Mouse (Mus musculus): ENCODE measurements at regions not wholly inside any gene's neighbourhood (a gene's known extent, or its start where the extent isn't known, plus 50 kb on each side); places are given as distances from the start of the nearest gene placed in this dataset.

- Histone ChIP-seq H3K27me3 (replicated peaks; ENCODE audit: control insufficient read depth, insufficient read depth, low read length) (no peaks in the 10 kb centered on the region), H3K27ac (ENCODE audit: low read depth) (no peak overlapping the region), H3K9me3 (ENCODE audit: control insufficient read depth, low read length) (no peaks in the 10 kb centered on the region), H3K36me3 (ENCODE audit: control insufficient read depth, insufficient read depth, low read length) (no peaks in the 10 kb centered on the region), H3K4me1 (replicated peaks; ENCODE audit: control insufficient read depth, insufficient read depth, low read length) (peaks cover 16% of the 10 kb centered on the region; the same call in 1 of the 2 replicates), H3K9ac (ENCODE audit: low read length) (no peak overlapping the region), H3K4me3 (ENCODE audit: low read depth, low read length) (no peak overlapping the region), H3K4me2 (ENCODE audit: low read length) (no peak overlapping the region)
- DNase-seq (ENCODE audit: low spot score) (no peak), ATAC-seq (replicated peaks; ENCODE audit: low FRiP score, low TSS enrichment, low read depth) (no peak)
- 97% methylated on average over 1 of the region's 1 CpGs for WGBS
Observed at GRCm38 (mm10) chr11:22626407-22626806, 114.5 kb downstream of the Tmem17 start.

GRCm38 (mm10) chr11:22628497-22628896 is 116.6 kb downstream of the Tmem17 start:
- no peak overlapping the region for H3K4me3 ChIP-seq (ENCODE audit: low read depth, low read length)
- H3K4me1 ChIP-seq (replicated peaks; ENCODE audit: control insufficient read depth, insufficient read depth, low read length), result peaks cover 16% of the 10 kb centered on the region; the same call in 1 of the 2 replicates
- no peak overlapping the region for H3K9ac ChIP-seq (ENCODE audit: low read length)
- no peak overlapping the region for H3K4me2 ChIP-seq (ENCODE audit: low read length)
- H3K9me3 ChIP-seq (ENCODE audit: control insufficient read depth, low read length), result no peaks in the 10 kb centered on the region
- no peaks in the 10 kb centered on the region for H3K27me3 ChIP-seq (replicated peaks; ENCODE audit: control insufficient read depth, insufficient read depth, low read length)
- DNase-seq (ENCODE audit: low spot score), result no peak
- 63% methylated on average over 5 of the region's 5 CpGs for WGBS
- no peak for ATAC-seq (replicated peaks; ENCODE audit: low FRiP score, low TSS enrichment, low read depth)
- H3K27ac ChIP-seq (ENCODE audit: low read depth), result peak overlapping the region; percentile 87
- no peaks in the 10 kb centered on the region for H3K36me3 ChIP-seq (ENCODE audit: control insufficient read depth, insufficient read depth, low read length)

GRCm38 (mm10) chr11:22628979-22629378 is 117.1 kb downstream of the Tmem17 start:
- Histone ChIP-seq H3K4me3 (ENCODE audit: low read depth, low read length) (no peak overlapping the region), H3K4me1 (replicated peaks; ENCODE audit: control insufficient read depth, insufficient read depth, low read length) (peaks cover 16% of the 10 kb centered on the region; the same call in 1 of the 2 replicates), H3K4me2 (ENCODE audit: low read length) (no peak overlapping the region; the same call in 1 of the 2 replicates), H3K9me3 (ENCODE audit: control insufficient read depth, low read length) (no peaks in the 10 kb centered on the region), H3K9ac (ENCODE audit: low read length) (no peak overlapping the region), H3K27ac (ENCODE audit: low read depth) (peak overlapping the region; percentile 87), H3K36me3 (ENCODE audit: control insufficient read depth, insufficient read depth, low read length) (no peaks in the 10 kb centered on the region), H3K27me3 (replicated peaks; ENCODE audit: control insufficient read depth, insufficient read depth, low read length) (no peaks in the 10 kb centered on the region)
- ATAC-seq (replicated peaks; ENCODE audit: low FRiP score, low TSS enrichment, low read depth), result no peak
- no peak for DNase-seq (ENCODE audit: low spot score)
- 57% methylated on average over 5 of the region's 5 CpGs for WGBS

- peak overlapping the region; percentile 87 for H3K27ac ChIP-seq (ENCODE audit: low read depth)
- no peaks in the 10 kb centered on the region for H3K27me3 ChIP-seq (replicated peaks; ENCODE audit: control insufficient read depth, insufficient read depth, low read length)
- DNase-seq (ENCODE audit: low spot score) (peak; percentile 81), ATAC-seq (replicated peaks; ENCODE audit: low FRiP score, low TSS enrichment, low read depth) (0 out of 2 replicates have a peak, but pooled peaks have one; percentile 22)
- H3K36me3 ChIP-seq (ENCODE audit: control insufficient read depth, insufficient read depth, low read length), result no peaks in the 10 kb centered on the region
- H3K9ac ChIP-seq (ENCODE audit: low read length), result peak overlapping the region; percentile 35
- H3K4me1 ChIP-seq (replicated peaks; ENCODE audit: control insufficient read depth, insufficient read depth, low read length), result peaks cover 16% of the 10 kb centered on the region; the same call in 1 of the 2 replicates
- 7% methylated on average over 13 of the region's 13 CpGs for WGBS
- H3K9me3 ChIP-seq (ENCODE audit: control insufficient read depth, low read length), result no peaks in the 10 kb centered on the region
- peak overlapping the region; percentile 57 for H3K4me2 ChIP-seq (ENCODE audit: low read length)
- peak overlapping the region; percentile 20; the same call in 1 of the 2 replicates for H3K4me3 ChIP-seq (ENCODE audit: low read depth, low read length)
Observed at GRCm38 (mm10) chr11:22629581-22629980, 117.7 kb downstream of the Tmem17 start.

GRCm38 (mm10) chr11:22629991-22630390 is 118.1 kb downstream of the Tmem17 start:
- ATAC-seq (replicated peaks; ENCODE audit: low FRiP score, low TSS enrichment, low read depth) (peak; percentile 28; the same call in 1 of the 2 replicates), DNase-seq (ENCODE audit: low spot score) (no peak)
- peak overlapping the region; percentile 57 for H3K4me2 ChIP-seq (ENCODE audit: low read length)
- H3K27ac ChIP-seq (ENCODE audit: low read depth), result peak overlapping the region; percentile 87
- no peaks in the 10 kb centered on the region for H3K27me3 ChIP-seq (replicated peaks; ENCODE audit: control insufficient read depth, insufficient read depth, low read length)
- no peaks in the 10 kb centered on the region for H3K9me3 ChIP-seq (ENCODE audit: control insufficient read depth, low read length)
- 43% methylated on average over 4 of the region's 4 CpGs for WGBS
- H3K9ac ChIP-seq (ENCODE audit: low read length), result peak overlapping the region; percentile 35
- peaks cover 16% of the 10 kb centered on the region; the same call in 1 of the 2 replicates for H3K4me1 ChIP-seq (replicated peaks; ENCODE audit: control insufficient read depth, insufficient read depth, low read length)
- peak overlapping the region; percentile 20; the same call in 1 of the 2 replicates for H3K4me3 ChIP-seq (ENCODE audit: low read depth, low read length)
- no peaks in the 10 kb centered on the region for H3K36me3 ChIP-seq (ENCODE audit: control insufficient read depth, insufficient read depth, low read length)

GRCm38 (mm10) chr11:22630982-22631381 is 119.1 kb downstream of the Tmem17 start:
- no peak overlapping the region for H3K4me3 ChIP-seq (ENCODE audit: low read depth, low read length)
- no peak overlapping the region for H3K4me2 ChIP-seq (ENCODE audit: low read length)
- H3K4me1 ChIP-seq (replicated peaks; ENCODE audit: control insufficient read depth, insufficient read depth, low read length), result peaks cover 16% of the 10 kb centered on the region; the same call in 1 of the 2 replicates
- no peak overlapping the region for H3K9ac ChIP-seq (ENCODE audit: low read length)
- no peaks in the 10 kb centered on the region for H3K9me3 ChIP-seq (ENCODE audit: control insufficient read depth, low read length)
- no peaks in the 10 kb centered on the region for H3K27me3 ChIP-seq (replicated peaks; ENCODE audit: control insufficient read depth, insufficient read depth, low read length)
- DNase-seq (ENCODE audit: low spot score) (no peak), ATAC-seq (replicated peaks; ENCODE audit: low FRiP score, low TSS enrichment, low read depth) (peak; percentile 21; the same call in 1 of the 2 replicates)
- WGBS, result 80% methylated on average over 5 of the region's 5 CpGs
- no peaks in the 10 kb centered on the region for H3K36me3 ChIP-seq (ENCODE audit: control insufficient read depth, insufficient read depth, low read length)
- no peak overlapping the region for H3K27ac ChIP-seq (ENCODE audit: low read depth)

- Histone ChIP-seq H3K4me3 (ENCODE audit: low read depth, low read length) (no peak overlapping the region), H3K4me1 (replicated peaks; ENCODE audit: control insufficient read depth, insufficient read depth, low read length) (peaks cover 17% of the 10 kb centered on the region; the same call in 1 of the 2 replicates), H3K27ac (ENCODE audit: low read depth) (no peak overlapping the region), H3K36me3 (ENCODE audit: control insufficient read depth, insufficient read depth, low read length) (no peaks in the 10 kb centered on the region), H3K4me2 (ENCODE audit: low read length) (0 out of 2 replicates have a peak overlapping the region, but pooled peaks have one; percentile 7), H3K9me3 (ENCODE audit: control insufficient read depth, low read length) (no peaks in the 10 kb centered on the region), H3K9ac (ENCODE audit: low read length) (no peak overlapping the region), H3K27me3 (replicated peaks; ENCODE audit: control insufficient read depth, insufficient read depth, low read length) (no peaks in the 10 kb centered on the region)
- peak; percentile 81 for DNase-seq (ENCODE audit: low spot score)
- ATAC-seq (replicated peaks; ENCODE audit: low FRiP score, low TSS enrichment, low read depth), result no peak
- WGBS, result 18% methylated on average over 6 of the region's 6 CpGs
Observed at GRCm38 (mm10) chr11:22631606-22632313, 119.9 kb downstream of the Tmem17 start.

- H3K4me3 ChIP-seq (ENCODE audit: low read depth, low read length), result no peak overlapping the region
- no peak for ATAC-seq (replicated peaks; ENCODE audit: low FRiP score, low TSS enrichment, low read depth)
Observed at GRCm38 (mm10) chr11:22632314-22632700, 120.4 kb downstream of the Tmem17 start.

More at GRCm38 (mm10) chr11:22632314-22632700, 120.4 kb downstream of the Tmem17 start:
- H3K36me3 ChIP-seq (ENCODE audit: control insufficient read depth, insufficient read depth, low read length), result no peaks in the 10 kb centered on the region
- no peak for DNase-seq (ENCODE audit: low spot score)
- no peak overlapping the region for H3K4me2 ChIP-seq (ENCODE audit: low read length)
- peaks cover 19% of the 10 kb centered on the region; the same call in 1 of the 2 replicates for H3K4me1 ChIP-seq (replicated peaks; ENCODE audit: control insufficient read depth, insufficient read depth, low read length)
- no peak overlapping the region for H3K27ac ChIP-seq (ENCODE audit: low read depth)
- no peaks in the 10 kb centered on the region for H3K27me3 ChIP-seq (replicated peaks; ENCODE audit: control insufficient read depth, insufficient read depth, low read length)
- H3K9me3 ChIP-seq (ENCODE audit: control insufficient read depth, low read length), result no peaks in the 10 kb centered on the region
- H3K9ac ChIP-seq (ENCODE audit: low read length), result no peak overlapping the region
